Mouse (Mus musculus) megakaryocyte, embryonic 14.5 days (primary cell): Measurements from ENCODE around the gene Rcor1.

ENCODE experiments used
- FLI1 ChIP-seq: IDR thresholded peaks from 2 replicates; pipeline ENCODE4 v1.6.1; 2012; ENCODE audit warnings: low read length, inconsistent platforms, mixed read lengths
- GATA1 ChIP-seq: IDR thresholded peaks from 3 replicates; pipeline ENCODE4 v1.6.1; 2012; ENCODE audit warnings: mixed read lengths, low read length, inconsistent platforms, borderline replicate concordance

DNA sequence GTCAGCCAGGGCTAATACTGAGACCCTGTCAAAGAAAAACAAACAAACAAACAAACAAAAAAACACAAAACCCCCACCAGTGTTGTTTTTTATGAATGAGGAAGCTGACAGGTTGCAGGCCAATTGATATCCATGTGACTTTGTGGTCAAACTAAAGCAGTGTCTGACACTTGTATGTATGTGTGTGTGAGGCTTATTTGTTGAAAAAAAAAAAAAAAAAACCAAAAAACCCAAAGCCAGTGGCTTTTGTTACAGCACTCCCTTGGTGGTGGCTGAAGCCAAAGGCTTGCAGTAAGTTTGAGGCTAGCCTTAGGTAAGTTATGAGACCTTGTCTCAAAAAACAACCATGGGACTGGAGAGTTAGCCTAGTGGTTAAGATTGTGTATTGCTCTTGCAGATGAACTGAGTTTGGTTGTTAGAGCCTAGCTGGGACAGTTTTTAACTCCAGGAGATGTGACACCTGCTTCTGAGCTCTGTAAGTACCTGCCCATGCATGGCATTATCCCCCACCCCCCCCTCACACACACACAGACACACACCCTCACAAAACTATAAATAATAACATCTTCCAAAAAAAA lies 2.9 kb upstream of the Rcor1 start:
- no peak for TF ChIP-seq GATA1
- TF ChIP-seq FLI1, result no peak
